Mouse (Mus musculus) liver, embryonic 16.5 days (tissue): ENCODE data around the gene Mtch1. TPM values are rescaled to one million over a fixed set of nuclear protein-coding genes. Genes with fewer than 3 reads are reported as not detected.
A peak's percentile ranks its signal among the peaks of the same experiment; 100 is the strongest.
"Not testable (repeated sequence)": the region's sequence is repeated elsewhere in the genome, so short reads cannot be mapped to it uniquely, and the experiment has no call there.

Experiments
- ATAC-seq: fragments of 200-750 bp; cut with Nextera tagmentation; 2 replicates; pipeline ENCODE4 v1.8.0; 2017; ENCODE audit warnings: low read depth, mild to moderate bottlenecking, moderate number of reproducible peaks, moderate library complexity
- H3K27ac ChIP-seq: fragments of 300-500 bp; sonication (generic); 2 replicates; pipeline ENCODE4 v1.5.1; 2014; ENCODE audit warnings: mild to moderate bottlenecking, low read length
- H3K27me3 ChIP-seq: fragments of 300-500 bp; sonication (generic); 2 replicates; pipeline ENCODE4 v1.6.1; 2014; ENCODE audit warnings: low read depth, low read length, mixed read lengths; ENCODE audit not compliant: control insufficient read depth, insufficient read depth
- H3K36me3 ChIP-seq: fragments of 300-500 bp; sonication (generic); 2 replicates; pipeline ENCODE4 v1.6.1; 2014; ENCODE audit warnings: mild to moderate bottlenecking; ENCODE audit not compliant: control insufficient read depth, insufficient read depth
- H3K4me1 ChIP-seq: fragments of 300-500 bp; sonication (generic); 2 replicates; pipeline ENCODE4 v1.6.1; 2014; ENCODE audit warnings: low read depth, low read length, mixed read lengths; ENCODE audit not compliant: control insufficient read depth
- H3K4me2 ChIP-seq: fragments of 300-500 bp; sonication (generic); 2 replicates; pipeline ENCODE4 v1.6.1; 2014; ENCODE audit warnings: low read depth, low read length, mixed read lengths
- H3K4me3 ChIP-seq: fragments of 300-500 bp; sonication (generic); 2 replicates; pipeline ENCODE4 v1.5.1; 2014; ENCODE audit warnings: low read depth, mild to moderate bottlenecking, low read length
- H3K9ac ChIP-seq: fragments of 300-500 bp; sonication (generic); 2 replicates; pipeline ENCODE4 v1.6.1; 2014; ENCODE audit warnings: low read depth, low read length
- H3K9me3 ChIP-seq: fragments of 300-500 bp; sonication (generic); replicated peaks from 2 replicates; pipeline ENCODE4 v1.6.1; 2016; ENCODE audit warnings: low read length; ENCODE audit not compliant: control insufficient read depth
- WGBS: fragments of 180-500 bp; shearing (Covaris S2); extraction: QIAGEN DNeasy Blood & Tissue Kit; methylation state at CpG from one replicate; pipeline ENCODE4 v1.1.7; 2014; ENCODE audit not compliant: insufficient replicate concordance; 5-methylcytosine and 5-hydroxymethylcytosine counted together
- polyA plus RNA-seq: library from polyadenylated mRNA; unstranded; fragments of >200 nt; fragmentation: Nextera tagmentation; extraction: Ambion mirVana; gene quantifications from 2 replicates; pipeline ENCODE4 v1.2.1, GENCODE M21; 2015

The Mtch1 gene
- polyA plus RNA-seq, 1 experiment from 2014 or later: 48.5 TPM

GRCm38 (mm10) chr17:29356479-29356856 lies 8.7 kb upstream of the Mtch1 start:
- Histone ChIP-seq H3K36me3 (no peaks in the 10 kb centered on the region), H3K9ac (no peak overlapping the region), H3K27ac (peak overlapping the region; percentile 61), H3K4me2 (peak overlapping the region; percentile 55), H3K27me3 (no peaks in the 10 kb centered on the region), H3K4me3 (0 out of 2 replicates have a peak overlapping the region, but pooled peaks have one; percentile 6), H3K4me1 (peaks cover 4% of the 10 kb centered on the region), H3K9me3 (no peaks in the 10 kb centered on the region)
- 15% methylated on average over 11 of the region's 11 CpGs for WGBS
- ATAC-seq: peak; percentile 76

DNA sequence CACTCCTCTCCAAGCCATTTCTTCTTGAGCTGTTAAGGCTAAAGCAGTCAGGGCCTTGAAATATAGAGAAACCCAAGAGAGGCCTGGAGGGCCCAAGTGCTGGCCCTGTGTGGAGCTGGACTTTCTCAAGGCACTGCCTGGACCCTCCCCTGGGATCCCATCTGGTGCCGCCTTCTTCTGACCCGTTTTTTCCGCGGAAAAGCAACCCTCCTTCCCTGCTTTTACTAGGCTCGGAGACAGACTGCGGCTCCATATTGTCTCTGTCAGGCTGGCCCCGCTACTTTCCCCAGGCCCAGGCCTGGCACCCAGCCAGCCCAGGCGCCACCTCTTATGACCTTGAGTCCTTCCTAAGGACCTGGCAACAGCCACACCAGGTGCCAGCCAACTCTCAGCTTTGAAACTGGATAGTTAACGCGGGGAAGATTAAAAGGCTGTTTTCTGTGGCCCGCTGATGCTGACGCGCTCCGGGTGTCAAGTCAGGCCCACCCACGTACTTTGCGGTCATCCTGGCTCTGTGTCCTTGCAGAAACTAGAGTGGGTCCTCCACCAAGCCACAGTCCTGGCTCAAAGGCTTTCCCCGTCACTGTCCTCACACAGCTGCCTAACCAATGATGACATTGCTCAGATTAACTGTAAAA lies 8.2 kb upstream of the Mtch1 start:
- peaks cover 4% of the 10 kb centered on the region for H3K4me1 ChIP-seq
- peak overlapping the region; percentile 55 for H3K4me2 ChIP-seq
- WGBS: 53% methylated on average over 17 of the region's 17 CpGs
- H3K4me3 ChIP-seq: no peak overlapping the region
- H3K27me3 ChIP-seq: no peaks in the 10 kb centered on the region
- no peaks in the 10 kb centered on the region for H3K36me3 ChIP-seq
- H3K27ac ChIP-seq: peak overlapping the region; percentile 61
- no peaks in the 10 kb centered on the region for H3K9me3 ChIP-seq
- ATAC-seq: no peak
- H3K9ac ChIP-seq: 0 out of 2 replicates have a peak overlapping the region, but pooled peaks have one; percentile 5

DNA sequence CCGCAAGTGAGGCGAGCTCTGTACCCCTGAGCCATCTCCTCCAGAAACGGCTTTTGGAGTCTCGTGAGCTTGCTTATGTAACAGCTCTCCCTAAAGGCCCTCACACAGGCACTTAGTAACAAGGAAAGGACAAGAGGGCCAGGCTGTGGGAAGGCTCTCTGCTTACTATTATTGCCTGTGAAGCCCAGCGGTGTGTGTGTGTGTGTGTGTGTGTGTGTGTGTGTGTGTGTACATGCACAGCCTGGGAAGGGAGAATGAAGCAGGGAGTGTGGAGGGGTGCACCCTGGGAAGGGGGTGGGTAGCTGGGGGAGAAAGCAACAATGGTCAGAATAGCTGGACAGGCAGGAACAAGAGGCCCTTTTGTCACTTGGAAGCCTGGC lies 7.7 kb upstream of the Mtch1 start:
- 58% methylated on average over 5 of the region's 5 CpGs for WGBS
- Histone ChIP-seq H3K9me3 (no peaks in the 10 kb centered on the region), H3K9ac (no peak overlapping the region)

GRCm38 (mm10) chr17:29351056-29351455 lies 3.3 kb upstream of the Mtch1 start:
- not testable (repeated sequence) for H3K27me3 ChIP-seq, H3K9ac ChIP-seq, H3K4me2 ChIP-seq, H3K36me3 ChIP-seq, H3K27ac ChIP-seq, H3K9me3 ChIP-seq, H3K4me3 ChIP-seq, ATAC-seq
- peaks cover 17% of the 10 kb centered on the region for H3K4me1 ChIP-seq
- 66% methylated on average over 5 of the region's 5 CpGs for WGBS

More for the DNA sequence above, 7.7 kb upstream of the Mtch1 start:
- Histone ChIP-seq H3K4me2 (no peak overlapping the region), H3K4me1 (peaks cover 4% of the 10 kb centered on the region), H3K4me3 (no peak overlapping the region), H3K27ac (no peak overlapping the region), H3K27me3 (no peaks in the 10 kb centered on the region), H3K36me3 (no peaks in the 10 kb centered on the region)
- no peak for ATAC-seq

GRCm38 (mm10) chr17:29348996-29349395 lies 1.3 kb upstream of the Mtch1 start:
- no peaks in the 10 kb centered on the region for H3K27me3 ChIP-seq
- no peak overlapping the region for H3K4me3 ChIP-seq
- H3K9ac ChIP-seq: no peak overlapping the region
- H3K4me2 ChIP-seq: no peak overlapping the region
- ATAC-seq: no peak
- H3K27ac ChIP-seq: peak overlapping the region; percentile 86
- peaks cover 19% of the 10 kb centered on the region for H3K4me1 ChIP-seq
- WGBS: 62% methylated on average over 2 of the region's 2 CpGs
- no peaks in the 10 kb centered on the region for H3K36me3 ChIP-seq
- no peaks in the 10 kb centered on the region for H3K9me3 ChIP-seq

DNA sequence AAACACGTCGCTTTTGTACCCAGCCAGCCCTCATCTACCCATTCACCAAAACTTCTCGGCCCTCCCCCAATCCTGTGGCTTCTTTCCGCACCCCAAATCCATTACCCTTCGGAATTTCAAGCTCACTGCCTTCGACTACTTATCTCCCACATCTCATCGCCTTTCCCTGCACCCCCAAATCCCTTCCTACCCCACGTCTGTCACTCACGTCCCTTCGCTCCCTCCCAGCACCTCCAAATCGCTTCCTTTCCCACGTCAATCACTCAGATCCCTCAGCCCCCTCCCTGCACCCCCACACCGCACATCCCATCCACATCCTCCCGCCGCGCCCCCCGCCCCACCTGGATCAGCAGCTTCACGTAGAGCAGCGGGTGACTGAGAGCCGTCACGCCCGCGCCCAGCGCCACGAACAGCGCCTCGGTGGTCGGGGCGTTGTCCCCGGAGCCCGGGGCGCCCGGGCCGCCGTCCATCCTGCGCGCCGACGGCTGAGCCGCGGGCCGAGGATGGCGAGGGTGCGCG lies 549 bp downstream of the Mtch1 start:
- under 1% methylated on average over 45 of the region's 45 CpGs for WGBS

DNA sequence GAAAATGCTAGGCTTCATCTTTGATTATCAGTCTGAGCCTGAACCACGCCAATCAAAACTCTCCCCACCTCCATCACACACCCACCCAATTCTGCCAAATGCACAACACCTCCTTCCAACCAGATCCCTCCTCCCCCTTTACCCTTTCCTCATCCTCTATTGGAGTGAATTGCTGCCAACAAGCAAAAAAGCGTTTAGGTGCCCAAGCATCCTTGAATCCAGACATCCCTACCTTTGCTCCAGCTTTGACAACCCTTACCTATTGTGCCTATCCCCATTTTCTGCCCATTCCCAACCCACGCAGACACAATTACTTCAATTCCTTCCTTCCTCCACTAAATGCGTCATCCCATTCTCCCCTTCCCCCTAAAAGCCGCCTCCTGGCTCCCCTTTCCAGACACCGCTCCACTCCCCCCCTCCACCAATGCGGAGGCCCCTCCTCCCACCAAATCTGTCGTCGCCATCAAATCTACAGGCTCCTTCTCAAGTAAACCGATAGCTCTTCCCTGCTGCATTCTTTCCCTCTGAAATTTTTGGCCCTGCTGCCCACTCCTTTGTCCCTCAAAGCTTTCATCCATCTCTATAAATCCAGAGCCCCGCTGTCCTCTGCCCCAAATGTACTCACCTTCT lies 1.1 kb downstream of the Mtch1 start:
- Histone ChIP-seq H3K4me3 (peak overlapping the region; percentile 92), H3K27me3 (no peaks in the 10 kb centered on the region), H3K36me3 (no peaks in the 10 kb centered on the region), H3K9me3 (no peaks in the 10 kb centered on the region), H3K4me1 (peaks cover 33% of the 10 kb centered on the region), H3K4me2 (peak overlapping the region; percentile 84), H3K9ac (peak overlapping the region; percentile 84), H3K27ac (peak overlapping the region; percentile 80; the same call in 1 of the 2 replicates)
- 9% methylated on average over 11 of the region's 11 CpGs for WGBS
- no peak for ATAC-seq

More for the DNA sequence above, 549 bp downstream of the Mtch1 start:
- Histone ChIP-seq H3K36me3 (no peaks in the 10 kb centered on the region), H3K4me3 (peak overlapping the region; percentile 92), H3K4me2 (peak overlapping the region; percentile 84), H3K9me3 (no peaks in the 10 kb centered on the region), H3K27me3 (no peaks in the 10 kb centered on the region), H3K9ac (peak overlapping the region; percentile 84), H3K4me1 (peaks cover 27% of the 10 kb centered on the region), H3K27ac (peak overlapping the region; percentile 80)
- no peak for ATAC-seq

- Histone ChIP-seq H3K27ac (no peak overlapping the region), H3K36me3 (no peaks in the 10 kb centered on the region), H3K9me3 (no peaks in the 10 kb centered on the region), H3K4me2 (no peak overlapping the region), H3K4me1 (peaks cover 35% of the 10 kb centered on the region), H3K4me3 (no peak overlapping the region), H3K27me3 (no peaks in the 10 kb centered on the region), H3K9ac (no peak overlapping the region)
- 81% methylated on average over 12 of the region's 12 CpGs for WGBS
- no peak for ATAC-seq
Observed at GRCm38 (mm10) chr17:29345272-29345671, 2.5 kb downstream of the Mtch1 start.

DNA sequence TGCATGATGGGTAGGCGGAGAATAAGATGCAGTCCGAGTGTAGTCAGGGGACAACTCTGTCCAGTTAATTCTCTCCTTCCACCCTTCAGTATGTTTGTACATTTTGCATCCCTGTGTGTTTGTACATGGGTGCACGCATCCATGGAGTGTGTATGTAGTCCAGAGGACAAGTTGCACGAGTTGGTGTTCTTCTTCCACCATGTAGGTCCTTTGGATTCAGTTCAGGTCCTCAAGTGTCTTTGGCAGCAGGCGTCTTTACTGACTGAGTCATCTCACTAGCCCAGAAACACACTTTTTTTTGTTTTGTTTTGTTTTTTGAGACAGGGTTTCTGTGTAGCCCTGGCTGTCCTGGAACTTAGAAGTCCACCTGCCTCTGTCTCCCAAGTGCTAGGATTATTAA lies 4.5 kb downstream of the Mtch1 start:
- Histone ChIP-seq H3K4me3 (no peak overlapping the region), H3K9ac (no peak overlapping the region), H3K27me3 (no peaks in the 10 kb centered on the region), H3K27ac (no peak overlapping the region), H3K36me3 (peaks cover 3% of the 10 kb centered on the region; the same call in 1 of the 2 replicates), H3K9me3 (no peaks in the 10 kb centered on the region), H3K4me2 (no peak overlapping the region), H3K4me1 (peaks cover 35% of the 10 kb centered on the region)
- WGBS: 74% methylated on average over 5 of the region's 5 CpGs
- ATAC-seq: no peak
